Mouse (Mus musculus) neural tube, embryonic 11.5 days (tissue): ENCODE results near the gene Sohlh1. TPM values are rescaled to one million over a fixed set of nuclear protein-coding genes. Genes with fewer than 3 reads are reported as not detected.

Experiments
- ATAC-seq: fragments of 200-750 bp; cut with Nextera tagmentation; 2 replicates; pipeline ENCODE4 v1.8.0; 2017; ENCODE audit warnings: moderate number of reproducible peaks, mild to moderate bottlenecking, moderate TSS enrichment, moderate library complexity; ENCODE audit not compliant: insufficient read depth, low FRiP score, low TSS enrichment
- DNase-seq: peaks from one replicate; pipeline ENCODE4 v3.0.0-alpha.2; 2015; ENCODE audit warnings: low spot score
- H3K27ac ChIP-seq: fragments of 300-500 bp; sonication (generic); 2 replicates; pipeline ENCODE4 v1.5.1; 2014; ENCODE audit warnings: low read depth, mild to moderate bottlenecking, low read length
- H3K27me3 ChIP-seq: fragments of 300-500 bp; sonication (generic); 2 replicates; pipeline ENCODE4 v1.6.1; 2014; ENCODE audit warnings: mild to moderate bottlenecking, low read length, mixed read lengths; ENCODE audit not compliant: control insufficient read depth, insufficient read depth
- H3K36me3 ChIP-seq: fragments of 300-500 bp; sonication (generic); 2 replicates; pipeline ENCODE4 v1.6.1; 2014; ENCODE audit warnings: mild to moderate bottlenecking, low read length, moderate library complexity, mixed read lengths; ENCODE audit not compliant: control insufficient read depth, insufficient read depth
- H3K4me1 ChIP-seq: fragments of 300-500 bp; sonication (generic); 2 replicates; pipeline ENCODE4 v1.6.1; 2014; ENCODE audit warnings: low read length, mixed read lengths; ENCODE audit not compliant: control insufficient read depth, insufficient read depth
- H3K4me2 ChIP-seq: fragments of 300-500 bp; sonication (generic); 2 replicates; pipeline ENCODE4 v1.6.1; 2014; ENCODE audit warnings: low read depth, mild to moderate bottlenecking, moderate library complexity
- H3K4me3 ChIP-seq: fragments of 300-500 bp; sonication (generic); 2 replicates; pipeline ENCODE4 v1.5.1; 2014; ENCODE audit warnings: low read depth, low read length
- H3K9ac ChIP-seq: fragments of 300-500 bp; sonication (generic); 2 replicates; pipeline ENCODE4 v1.6.1; 2014; ENCODE audit warnings: mild to moderate bottlenecking, low read length
- H3K9me3 ChIP-seq: fragments of 300-500 bp; sonication (generic); 2 replicates; pipeline ENCODE4 v1.6.1; 2016; ENCODE audit warnings: low read length; ENCODE audit not compliant: control insufficient read depth
- WGBS: fragments of 180-500 bp; shearing (Covaris S2); extraction: QIAGEN DNeasy Blood & Tissue Kit; methylation state at CpG from one replicate; pipeline ENCODE4 v1.1.7; 2014; 5-methylcytosine and 5-hydroxymethylcytosine counted together
- polyA plus RNA-seq: library from polyadenylated mRNA; unstranded; fragments of >200 nt; fragmentation: Nextera tagmentation; extraction: Ambion mirVana; gene quantifications from 2 replicates; pipeline ENCODE4 v1.2.1, GENCODE M21; 2014

Gene Sohlh1
- polyA plus RNA-seq, 1 experiment from 2014 or later = not detected

DNA sequence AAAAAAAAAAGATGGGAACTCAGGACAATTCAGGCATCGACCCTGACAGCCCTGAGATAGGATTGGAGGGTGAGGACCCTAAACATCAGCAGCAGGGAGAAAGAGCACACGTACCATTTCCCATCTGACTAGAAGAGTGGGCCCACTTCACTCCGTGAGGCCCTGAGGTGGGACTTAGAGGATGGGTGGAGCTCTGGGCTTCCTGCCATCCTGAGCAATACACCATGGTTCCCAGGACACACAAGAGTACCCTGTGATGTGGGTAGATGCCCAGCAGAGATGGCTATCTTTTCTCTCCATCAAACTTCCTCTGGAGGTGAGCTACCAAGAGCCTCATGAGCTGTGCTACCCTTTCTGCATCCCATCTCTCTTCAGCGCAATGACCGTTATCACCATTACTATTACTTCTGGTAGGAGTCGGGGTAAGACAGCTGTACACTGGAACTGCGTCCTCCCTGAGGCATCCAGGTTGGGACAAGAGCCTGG, 30.2 kb upstream of the Sohlh1 start:
- Histone ChIP-seq H3K27ac (no peak overlapping the region), H3K9ac (peak overlapping the region; percentile 62), H3K36me3 (no peaks in the 10 kb centered on the region), H3K27me3 (peaks cover 17% of the 10 kb centered on the region), H3K4me2 (peak overlapping the region; percentile 74), H3K4me3 (peak overlapping the region; percentile 44), H3K9me3 (no peaks in the 10 kb centered on the region), H3K4me1 (peaks cover 5% of the 10 kb centered on the region; the same call in 1 of the 2 replicates)
- ATAC-seq (no peak), DNase-seq (no peak)
- 38% methylated on average over 7 of the region's 7 CpGs for WGBS

DNA sequence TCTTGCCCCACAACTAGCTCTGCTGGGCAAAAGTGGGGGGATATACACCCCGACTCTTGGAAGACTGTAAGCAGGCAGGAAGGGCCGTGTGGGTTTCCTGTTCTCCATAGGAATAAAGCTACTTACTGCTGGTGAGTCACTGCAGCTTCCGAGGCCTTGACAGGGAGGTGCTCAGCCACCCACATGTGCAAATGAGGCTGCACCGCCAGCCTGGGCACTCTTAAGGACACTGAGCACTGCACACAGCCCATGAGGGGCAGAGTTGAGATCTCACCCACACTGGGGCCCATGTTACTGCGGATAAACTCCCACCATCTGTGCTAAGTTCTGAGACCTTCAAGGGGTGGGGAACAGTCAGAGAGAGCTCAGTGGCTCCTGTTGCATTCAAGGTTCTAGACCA, 19.6 kb upstream of the Sohlh1 start:
- Histone ChIP-seq H3K4me2 (no peak overlapping the region), H3K4me1 (0 out of 2 replicates have a peak, but pooled peaks cover 5% of the 10 kb centered on the region), H3K27me3 (peaks cover 17% of the 10 kb centered on the region), H3K36me3 (no peaks in the 10 kb centered on the region), H3K9me3 (no peaks in the 10 kb centered on the region), H3K9ac (no peak overlapping the region), H3K27ac (no peak overlapping the region), H3K4me3 (no peak overlapping the region)
- no peak for ATAC-seq
- DNase-seq = no peak
- 64% methylated on average over 5 of the region's 5 CpGs for WGBS

DNA sequence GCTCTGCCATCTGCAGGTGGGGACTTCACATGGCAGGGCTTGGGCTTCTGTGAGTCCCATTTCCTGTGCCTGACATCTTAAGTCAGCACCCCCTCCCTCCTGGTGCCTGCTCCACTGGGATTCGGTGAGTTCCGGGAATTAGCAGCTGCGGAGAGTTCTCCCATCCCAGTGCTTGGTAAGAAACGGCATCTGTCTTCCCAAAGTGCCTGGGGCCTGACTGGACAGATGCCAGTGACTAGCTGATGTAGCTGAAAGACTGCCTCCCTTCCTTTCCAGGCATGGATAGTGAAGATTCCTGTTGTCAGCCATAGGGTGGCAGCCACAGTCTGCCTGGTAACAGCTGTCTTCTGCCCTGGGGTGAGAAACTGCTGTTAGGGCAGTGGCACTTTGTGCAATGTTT, 18.4 kb upstream of the Sohlh1 start:
- WGBS = 15% methylated on average over 4 of the region's 4 CpGs
- DNase-seq = peak; percentile 36
- Histone ChIP-seq H3K27ac (no peak overlapping the region), H3K27me3 (peaks cover 17% of the 10 kb centered on the region), H3K4me1 (0 out of 2 replicates have a peak, but pooled peaks cover 5% of the 10 kb centered on the region), H3K4me3 (no peak overlapping the region), H3K36me3 (no peaks in the 10 kb centered on the region), H3K4me2 (no peak overlapping the region), H3K9me3 (no peaks in the 10 kb centered on the region), H3K9ac (no peak overlapping the region)
- no peak for ATAC-seq

DNA sequence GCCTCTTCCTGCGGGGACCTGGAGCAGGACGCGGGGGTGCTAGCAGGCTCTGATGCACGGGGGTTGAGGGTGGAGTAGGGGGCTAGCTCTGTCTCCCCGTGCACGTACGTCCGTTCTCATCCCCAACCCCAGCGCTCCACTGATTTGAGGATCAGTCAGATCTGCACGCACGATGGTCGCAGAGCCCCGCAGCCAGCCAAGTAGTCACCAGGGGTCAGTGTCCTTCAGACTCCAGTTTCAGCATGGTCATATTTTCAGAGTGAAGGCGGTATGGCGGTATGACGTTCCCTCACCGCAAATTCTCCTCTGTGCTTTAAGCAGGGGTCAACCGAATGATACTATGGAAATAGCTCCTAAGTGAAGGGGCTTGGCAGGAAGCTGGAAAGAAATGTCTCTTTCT, 17.2 kb upstream of the Sohlh1 start:
- 0 out of 2 replicates have a peak, but pooled peaks cover 5% of the 10 kb centered on the region for H3K4me1 ChIP-seq
- peak; percentile 24 for DNase-seq
- no peak for ATAC-seq
- H3K9me3 ChIP-seq = no peaks in the 10 kb centered on the region
- peak overlapping the region; percentile 95 for H3K4me2 ChIP-seq
- peaks cover 17% of the 10 kb centered on the region for H3K27me3 ChIP-seq
- peak overlapping the region; percentile 43 for H3K4me3 ChIP-seq
- 4% methylated on average over 18 of the region's 18 CpGs for WGBS
- no peaks in the 10 kb centered on the region for H3K36me3 ChIP-seq
- no peak overlapping the region for H3K27ac ChIP-seq
- no peak overlapping the region for H3K9ac ChIP-seq

DNA sequence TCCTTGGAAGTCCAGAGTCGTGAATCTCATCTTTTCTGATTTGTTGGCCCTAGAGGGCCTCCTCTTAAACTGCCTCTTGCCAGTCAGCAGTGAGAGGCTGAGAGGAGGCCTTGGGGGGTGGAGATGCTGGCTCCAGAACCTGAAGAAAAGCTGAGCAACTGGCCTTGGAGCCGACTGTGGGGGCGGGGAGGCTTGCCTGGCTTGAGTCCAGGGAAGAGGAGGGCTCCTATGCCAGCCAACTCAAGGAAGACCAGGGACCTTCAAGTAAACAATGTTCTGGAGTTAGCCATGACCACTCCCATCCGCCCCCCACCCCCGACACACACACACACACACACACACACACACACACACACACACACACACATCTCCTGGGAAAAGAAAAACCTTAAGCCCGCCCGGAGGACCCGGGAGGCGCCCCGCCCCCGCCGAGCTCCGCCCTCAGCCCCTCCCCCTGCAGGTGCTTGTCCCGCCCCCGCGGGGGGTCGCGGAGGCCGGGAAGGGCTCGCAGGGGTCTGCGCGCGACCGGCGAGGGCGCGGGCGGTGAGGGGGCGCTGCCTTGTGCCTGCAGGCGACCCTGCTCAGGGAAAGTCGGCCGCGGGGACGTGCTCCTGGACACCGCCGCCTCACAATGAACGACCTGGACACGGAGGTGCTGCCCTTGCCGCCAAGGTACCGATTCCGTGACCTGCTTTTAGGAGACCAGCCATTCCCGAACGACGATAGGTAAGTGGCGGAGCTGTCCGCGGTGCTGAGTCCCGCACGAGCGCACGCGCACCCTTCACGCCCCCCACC, 16.5 kb upstream of the Sohlh1 start, which contains the start of gene Kcnt1:
Kcnt1 (plus strand) TSS at position 398 of the 795 bp plus-strand sequence.
- Histone ChIP-seq H3K4me3 (peak within 1 kb of the TSS; percentile 43), H3K9me3 (no peaks in the 10 kb centered on the region), H3K4me2 (peak within 1 kb of the TSS; percentile 95), H3K4me1 (0 out of 2 replicates have a peak, but pooled peaks cover 5% of the 10 kb centered on the region), H3K27ac (no peak within 1 kb of the TSS), H3K27me3 (peaks cover 17% of the 10 kb centered on the region), H3K36me3 (no peaks in the 10 kb centered on the region), H3K9ac (peak within 1 kb of the TSS; percentile 39; the same call in 1 of the 2 replicates)
- under 1% methylated on average over 36 of the region's 53 CpGs for WGBS
- peak; percentile 44 for DNase-seq
- ATAC-seq = no peak

DNA sequence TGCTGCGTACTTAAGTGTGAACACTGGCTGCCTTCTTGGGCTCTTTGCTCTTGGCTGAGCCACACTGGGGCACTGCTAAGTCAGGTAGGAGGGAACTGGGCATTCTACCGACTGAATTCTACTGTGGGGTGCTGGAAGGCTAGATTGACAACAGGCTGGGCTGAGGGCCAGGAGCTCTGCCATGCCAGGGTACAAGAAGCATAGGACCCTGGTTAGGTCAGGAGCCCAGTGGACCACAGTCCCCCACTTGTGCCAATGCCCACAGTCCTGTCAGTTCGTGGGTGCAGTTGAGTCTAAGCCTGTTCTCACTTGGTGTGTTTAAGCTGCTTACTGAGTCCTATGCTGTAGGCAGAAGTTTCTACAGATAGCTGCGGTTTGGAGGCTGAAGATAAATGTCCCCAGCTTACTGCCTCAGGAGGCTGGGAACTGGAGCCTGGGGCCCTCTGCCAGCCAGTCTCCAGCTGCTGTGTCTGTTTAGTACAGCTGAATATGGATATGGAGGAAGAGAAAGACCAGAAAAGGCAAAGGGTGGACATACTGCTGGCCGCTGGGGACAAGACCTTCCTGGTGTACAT, 15.7 kb upstream of the Sohlh1 start:
- WGBS = 75% methylated on average over 5 of the region's 5 CpGs
- ATAC-seq = no peak
- H3K4me1 ChIP-seq = 0 out of 2 replicates have a peak, but pooled peaks cover 5% of the 10 kb centered on the region
- H3K4me2 ChIP-seq = no peak overlapping the region
- H3K4me3 ChIP-seq = no peak overlapping the region
- no peak overlapping the region for H3K27ac ChIP-seq
- H3K9ac ChIP-seq = no peak overlapping the region
- H3K36me3 ChIP-seq = no peaks in the 10 kb centered on the region
- no peaks in the 10 kb centered on the region for H3K9me3 ChIP-seq
- DNase-seq = no peak
- H3K27me3 ChIP-seq = peaks cover 17% of the 10 kb centered on the region

DNA sequence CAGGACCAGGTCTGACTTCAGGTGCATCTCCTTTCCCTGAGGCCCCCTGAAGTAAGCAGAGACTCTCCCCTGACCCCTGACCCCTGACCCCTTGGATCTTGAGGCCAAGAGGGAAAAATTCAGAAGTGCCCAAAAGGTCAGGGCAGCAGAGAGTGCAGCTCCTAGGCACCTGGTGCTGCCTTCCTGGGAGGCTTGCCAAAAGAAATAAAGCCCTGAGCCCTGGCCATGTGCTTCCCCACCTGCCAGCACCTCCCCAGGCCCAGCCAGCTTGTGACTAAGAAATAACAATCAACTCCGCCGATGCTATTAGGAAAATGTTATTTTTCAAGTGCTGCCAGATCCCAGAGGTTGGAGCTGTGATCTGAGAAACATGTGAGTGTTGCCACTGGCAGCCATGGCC, 15.0 kb upstream of the Sohlh1 start:
- DNase-seq = no peak
- Histone ChIP-seq H3K27me3 (peaks cover 17% of the 10 kb centered on the region), H3K4me3 (no peak overlapping the region), H3K9me3 (no peaks in the 10 kb centered on the region), H3K4me1 (0 out of 2 replicates have a peak, but pooled peaks cover 5% of the 10 kb centered on the region), H3K4me2 (no peak overlapping the region), H3K27ac (no peak overlapping the region), H3K36me3 (no peaks in the 10 kb centered on the region), H3K9ac (no peak overlapping the region)
- 79% methylated on average over 2 of the region's 2 CpGs for WGBS
- ATAC-seq = no peak

DNA sequence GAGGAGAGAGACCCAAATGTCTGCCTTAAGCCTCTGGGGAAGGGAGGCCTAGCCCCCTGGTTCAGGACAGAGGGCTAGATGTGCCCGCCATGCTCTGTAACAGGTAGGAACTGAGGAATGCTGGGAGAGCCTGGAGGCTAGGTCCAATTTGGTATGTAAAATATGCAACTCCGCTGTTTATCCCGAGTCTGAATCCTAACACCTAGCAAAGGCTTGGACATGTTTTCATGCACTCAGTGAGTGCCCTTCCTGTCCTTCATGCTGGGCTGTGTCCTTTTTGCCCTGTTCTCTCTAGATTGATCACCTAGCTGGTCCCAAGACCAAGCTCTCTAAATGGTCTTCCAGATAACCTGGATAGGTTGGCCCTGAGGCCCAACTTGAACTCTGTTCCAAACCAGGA, 12.8 kb upstream of the Sohlh1 start:
- WGBS = 86% methylated on average over 3 of the region's 3 CpGs
- H3K4me2 ChIP-seq = no peak overlapping the region
- DNase-seq = no peak
- no peaks in the 10 kb centered on the region for H3K36me3 ChIP-seq
- H3K9me3 ChIP-seq = no peaks in the 10 kb centered on the region
- no peak overlapping the region for H3K9ac ChIP-seq
- H3K27me3 ChIP-seq = peaks cover 15% of the 10 kb centered on the region
- H3K4me1 ChIP-seq = 0 out of 2 replicates have a peak, but pooled peaks cover 5% of the 10 kb centered on the region
- no peak overlapping the region for H3K27ac ChIP-seq
- no peak for ATAC-seq
- H3K4me3 ChIP-seq = no peak overlapping the region
